Mouse (Mus musculus): Measurements from ENCODE around the gene Pmepa1. TPM values are rescaled to one million over a fixed set of nuclear protein-coding genes. Genes with fewer than 3 reads are reported as not detected.
A peak's percentile ranks its signal among the peaks of the same experiment; 100 is the strongest.

Pmepa1 gene
- total RNA-seq, 2 experiments from 2014 or later, result 53.5 to 57.3 TPM

DNA sequence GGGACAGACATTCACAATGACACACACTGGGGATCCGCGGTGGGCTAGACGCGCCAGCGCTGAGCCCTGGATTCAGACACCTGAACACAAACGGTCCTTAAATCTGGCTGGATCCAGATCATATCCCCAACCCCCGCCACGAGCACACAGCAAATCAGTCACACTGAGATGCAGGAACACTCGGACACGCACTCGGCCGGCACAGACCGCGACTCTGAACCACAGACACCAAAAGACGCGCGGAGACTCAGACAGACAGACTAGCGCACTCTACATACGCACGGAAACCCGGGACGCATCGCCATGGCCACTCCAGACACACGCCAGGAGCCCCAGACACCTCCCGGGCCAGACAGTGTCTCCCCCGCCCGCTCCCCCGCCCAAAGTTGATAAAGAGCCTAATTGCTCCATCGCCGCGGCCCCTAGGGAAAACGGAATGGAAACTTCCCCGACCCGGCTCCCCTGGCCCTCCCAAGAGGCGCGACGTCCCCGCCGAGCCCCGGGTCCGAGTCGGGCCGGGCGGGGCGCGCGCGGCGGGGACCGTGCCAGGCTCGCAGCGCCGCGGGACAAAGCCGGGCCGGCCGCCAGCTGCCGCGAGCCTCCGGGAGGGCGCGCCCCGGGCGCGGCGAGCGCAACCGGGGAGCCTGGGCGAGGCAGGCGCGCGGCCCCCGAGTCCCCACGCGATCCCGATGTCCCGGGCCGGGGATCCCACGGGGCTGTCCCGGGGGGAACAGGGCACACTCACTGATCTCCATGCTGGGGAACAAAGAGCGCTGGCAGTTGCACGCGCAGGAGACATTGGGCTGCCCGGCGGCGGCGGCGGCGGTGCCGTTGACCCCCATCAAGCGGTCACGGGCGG lies 761 bp downstream of the Pmepa1 start:
- peak; percentile 70 for DNase-seq

DNA sequence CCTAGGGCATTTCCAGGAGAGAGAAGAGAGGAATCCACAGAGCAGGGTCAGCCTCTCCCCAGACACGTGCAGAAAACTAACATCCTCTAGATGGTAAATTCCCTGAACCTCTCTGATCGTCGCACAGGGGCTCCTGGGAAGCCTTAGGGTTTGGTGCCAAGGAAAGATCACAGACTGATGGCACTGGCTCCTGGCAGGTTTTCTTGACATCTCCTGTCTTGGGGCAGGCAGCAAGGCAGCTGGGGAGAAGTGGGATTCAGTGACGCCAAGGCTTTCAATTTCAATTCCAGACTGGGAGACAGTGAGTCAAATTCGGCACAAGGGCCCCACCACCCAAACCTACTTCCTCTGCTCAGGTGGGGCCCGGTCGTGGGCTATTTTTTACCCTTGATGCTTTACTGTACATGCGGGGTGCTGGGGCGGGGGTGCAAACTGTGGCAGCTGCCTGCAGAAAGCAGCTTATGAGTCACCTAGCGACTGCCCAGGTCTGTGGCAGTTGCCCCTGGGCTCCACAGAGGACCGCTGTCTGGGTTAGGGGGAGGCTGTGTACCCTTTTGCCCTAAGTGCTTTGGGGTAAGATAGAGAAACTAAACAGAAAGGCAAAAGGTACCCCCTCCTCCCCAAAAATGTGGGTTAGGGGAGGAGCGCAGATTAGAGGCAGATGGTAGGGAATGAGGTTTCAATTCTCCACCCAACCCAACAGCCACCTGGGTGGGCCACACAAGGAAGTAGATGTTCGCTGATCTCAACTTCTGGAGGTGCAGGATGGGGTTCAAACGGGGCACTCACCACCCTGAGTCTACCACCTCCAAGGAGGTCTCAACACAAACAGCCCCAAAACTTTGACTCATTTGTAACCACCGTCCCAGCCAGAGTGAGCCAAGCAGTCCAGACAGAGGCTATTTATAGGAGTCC lies 1.6 kb downstream of the Pmepa1 start:
- no peak for DNase-seq

DNA sequence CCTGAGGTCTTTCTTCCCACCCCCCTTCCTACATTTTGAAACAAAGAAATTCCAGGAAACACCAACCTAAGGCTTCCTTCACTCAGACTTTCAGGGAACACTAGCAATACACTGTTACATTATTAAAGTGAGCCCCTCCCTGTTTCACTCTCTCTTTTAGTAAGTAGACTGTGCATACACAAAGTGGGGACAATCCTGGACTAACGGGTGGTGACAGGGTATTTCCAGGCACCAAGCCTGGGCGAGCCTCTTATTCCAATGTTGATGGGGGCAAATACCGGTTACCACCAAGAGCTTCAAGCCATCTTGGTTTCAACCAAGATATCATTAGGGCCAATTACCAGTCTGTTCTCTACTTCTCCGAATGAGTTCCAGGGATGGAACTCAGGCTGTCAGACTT lies 2.4 kb downstream of the Pmepa1 start:
- no peak for DNase-seq

DNA sequence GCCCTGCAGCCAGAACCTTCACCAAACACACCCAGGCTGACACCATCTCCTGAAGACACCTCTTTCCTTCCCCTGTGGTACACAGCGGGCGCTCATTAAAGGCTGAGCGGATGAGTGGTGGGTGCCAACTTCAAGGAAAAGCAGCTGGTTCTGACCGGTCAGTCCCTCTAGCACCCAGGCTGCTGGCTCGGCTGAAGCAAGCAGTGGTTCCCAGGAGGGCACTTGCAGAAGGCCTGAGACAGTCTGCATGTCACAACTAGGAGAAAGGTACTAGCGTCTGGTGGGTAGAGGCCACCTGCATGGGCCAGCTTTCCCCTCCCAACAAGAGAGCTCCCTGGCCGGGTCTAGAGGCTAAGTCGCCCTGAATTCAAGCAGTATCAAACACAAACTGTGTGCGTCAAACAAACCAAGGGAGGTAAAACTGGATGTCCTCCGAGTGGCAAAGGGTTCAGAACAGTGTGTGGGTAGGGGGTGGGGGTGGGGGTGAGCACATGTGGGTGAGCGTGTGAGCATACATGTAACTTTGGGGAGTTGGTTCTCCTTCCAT lies 3.9 kb downstream of the Pmepa1 start:
- DNase-seq, result no peak

DNA sequence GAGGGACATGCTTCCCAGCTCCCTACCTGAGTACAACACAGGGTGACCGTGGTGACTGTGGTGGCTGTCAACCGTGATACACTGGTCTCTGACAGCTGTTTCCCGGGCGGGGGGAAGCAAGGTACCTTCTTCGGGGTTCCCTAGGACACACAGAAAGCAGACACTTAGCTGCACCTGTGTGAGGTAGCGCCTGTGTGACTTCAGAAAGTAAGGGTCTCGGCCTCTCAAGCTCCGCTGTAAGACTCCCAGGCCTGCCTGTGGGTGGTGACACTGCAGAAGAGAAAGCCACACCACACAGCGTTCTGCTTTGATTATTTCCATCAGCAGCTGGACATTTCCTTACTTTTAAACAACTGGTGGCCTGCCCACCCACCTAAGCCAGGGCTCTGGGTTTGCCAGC lies 4.8 kb downstream of the Pmepa1 start:
- DNase-seq, result no peak

DNA sequence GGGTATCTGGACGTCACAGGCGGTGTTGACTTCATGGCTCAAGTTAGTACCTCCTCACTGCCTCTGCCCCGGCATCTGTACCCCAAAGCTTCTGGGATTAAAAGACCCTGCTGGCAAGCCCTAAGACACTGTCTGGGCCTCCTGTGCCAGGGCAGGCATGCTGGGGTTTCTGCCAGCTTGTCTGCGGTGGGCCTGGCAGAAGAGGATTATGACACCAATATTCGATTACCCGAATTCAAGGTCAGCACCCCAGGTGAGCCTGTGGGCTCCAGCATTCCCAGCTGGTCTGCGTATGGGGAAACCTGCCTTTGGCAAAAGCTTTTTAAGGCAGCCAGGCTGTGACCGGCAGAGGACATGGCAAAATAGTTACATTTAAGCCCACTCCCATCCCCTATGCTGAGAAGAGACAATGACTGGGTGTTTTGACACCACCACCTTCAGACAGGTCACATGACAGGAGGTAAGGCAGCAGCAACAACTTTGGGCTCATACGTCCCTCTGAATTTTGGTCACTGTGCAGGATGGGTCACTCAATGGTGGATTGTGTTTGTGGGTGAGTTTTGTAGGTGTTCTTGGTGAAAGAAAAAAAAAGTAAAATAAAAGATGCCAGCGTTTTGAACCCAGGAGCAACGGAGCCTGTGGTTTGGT lies 5.6 kb downstream of the Pmepa1 start:
- DNase-seq, result no peak

DNA sequence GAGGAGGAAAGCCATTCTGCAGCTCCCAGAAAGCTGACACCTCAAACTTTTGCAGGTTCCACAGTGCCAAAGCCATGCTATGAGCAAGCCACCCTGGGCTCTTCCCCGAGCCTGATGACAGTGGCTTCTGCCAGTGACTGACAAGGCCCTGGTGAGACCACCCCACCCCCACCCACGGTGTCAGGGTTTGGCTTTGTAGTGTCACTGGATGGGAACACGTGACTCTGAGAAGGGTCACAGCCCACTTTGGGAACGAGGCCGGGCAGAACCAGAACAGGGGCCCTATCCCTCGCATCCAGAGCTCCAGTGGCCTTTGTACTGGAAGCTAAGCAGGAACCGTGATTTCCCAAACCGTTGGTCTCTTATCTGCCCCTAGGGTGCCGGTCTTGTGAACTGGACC lies 6.1 kb downstream of the Pmepa1 start:
- no peak for DNase-seq

DNA sequence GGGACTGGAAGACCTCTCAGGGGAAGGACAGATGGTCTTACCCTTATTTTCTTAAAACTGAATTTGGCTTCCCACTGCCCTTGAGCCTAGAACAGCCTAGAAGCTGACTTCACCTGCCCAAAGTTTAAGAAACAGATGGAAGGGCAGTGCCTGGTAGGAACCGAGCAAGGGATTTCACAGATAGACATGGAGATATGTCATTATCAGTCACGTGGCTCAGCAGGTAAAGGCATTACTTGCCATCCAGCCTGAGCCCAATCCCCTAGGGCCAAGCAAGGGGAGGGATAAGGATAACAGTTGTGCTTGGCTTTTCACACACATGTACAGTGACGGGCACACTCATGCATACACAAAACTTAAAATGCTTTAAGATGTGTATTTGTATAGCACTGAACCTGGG lies 8.8 kb downstream of the Pmepa1 start:
- DNase-seq, result no peak

DNA sequence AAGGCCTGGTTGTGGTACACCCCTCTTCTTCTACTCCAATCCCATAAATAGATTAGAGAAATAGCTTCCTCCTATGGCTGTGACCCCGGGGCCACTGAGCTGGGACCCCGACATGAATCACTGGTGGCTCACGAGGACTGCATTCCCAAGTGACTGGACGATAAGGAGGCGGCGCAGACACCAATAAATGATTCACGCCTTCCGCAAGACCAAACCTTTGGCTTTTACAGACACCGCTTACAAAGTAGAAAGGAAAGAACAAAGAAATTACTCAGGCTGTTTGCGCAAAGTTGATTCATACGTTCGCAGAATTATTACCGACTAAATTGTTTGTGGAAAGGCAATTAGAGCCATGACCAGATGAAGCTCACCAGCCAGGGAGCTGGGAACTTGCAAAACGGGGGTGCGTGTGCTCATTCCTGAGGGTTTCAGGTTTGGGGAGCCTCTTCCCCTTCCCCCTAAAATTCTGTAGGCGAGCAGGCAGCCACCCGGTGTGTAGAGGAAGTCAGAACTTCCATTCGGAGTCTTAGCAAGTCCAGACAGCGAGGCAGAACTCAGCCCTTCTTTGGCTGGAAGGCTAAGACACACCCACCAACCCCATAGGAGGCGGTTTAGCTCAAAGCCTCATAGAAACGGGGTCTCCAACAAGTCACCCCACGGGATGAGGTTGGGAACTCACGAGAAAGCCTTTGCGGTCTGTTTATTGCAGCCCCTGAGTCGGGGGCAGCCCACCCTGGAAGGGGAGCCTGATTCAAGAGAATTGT lies 9.8 kb downstream of the Pmepa1 start:
- no peak for DNase-seq

DNA sequence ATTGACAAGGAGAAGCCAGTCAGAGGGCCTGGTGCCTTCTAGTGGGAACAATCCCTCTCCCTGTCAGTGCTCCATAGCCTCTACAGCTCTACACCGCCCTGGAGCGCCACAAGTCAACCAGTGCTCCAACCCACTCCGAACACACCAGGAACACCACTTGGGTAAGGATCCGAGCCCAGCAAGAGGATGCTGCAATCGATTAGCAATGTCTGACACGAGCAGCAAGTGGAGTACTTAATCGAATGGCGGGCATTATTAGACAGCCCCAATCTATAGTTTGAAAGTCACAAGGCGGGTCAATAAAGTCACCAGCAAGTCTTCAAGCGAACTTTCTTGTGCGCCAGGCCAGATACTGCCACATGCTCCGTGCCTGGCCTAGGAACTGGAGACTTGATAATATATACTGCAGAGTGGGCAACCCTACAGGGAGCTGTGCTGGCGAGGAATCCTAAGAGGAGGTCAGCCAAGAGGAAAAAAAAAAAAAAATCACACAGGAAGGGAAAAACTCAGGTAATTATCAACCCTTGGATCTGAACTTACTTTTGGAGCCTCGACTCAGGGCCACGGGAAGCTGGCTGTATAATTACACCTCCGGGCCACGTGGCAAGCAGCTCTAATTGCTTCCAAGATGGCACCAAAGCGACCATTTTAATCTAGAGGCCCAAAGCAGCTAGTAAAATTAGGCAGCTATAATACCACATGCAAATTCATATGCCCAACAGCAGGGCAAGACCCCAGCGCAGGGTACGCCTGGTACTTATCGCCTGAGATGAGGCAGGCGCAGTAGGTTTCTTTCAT lies 10.7 kb downstream of the Pmepa1 start:
- no peak for DNase-seq

DNA sequence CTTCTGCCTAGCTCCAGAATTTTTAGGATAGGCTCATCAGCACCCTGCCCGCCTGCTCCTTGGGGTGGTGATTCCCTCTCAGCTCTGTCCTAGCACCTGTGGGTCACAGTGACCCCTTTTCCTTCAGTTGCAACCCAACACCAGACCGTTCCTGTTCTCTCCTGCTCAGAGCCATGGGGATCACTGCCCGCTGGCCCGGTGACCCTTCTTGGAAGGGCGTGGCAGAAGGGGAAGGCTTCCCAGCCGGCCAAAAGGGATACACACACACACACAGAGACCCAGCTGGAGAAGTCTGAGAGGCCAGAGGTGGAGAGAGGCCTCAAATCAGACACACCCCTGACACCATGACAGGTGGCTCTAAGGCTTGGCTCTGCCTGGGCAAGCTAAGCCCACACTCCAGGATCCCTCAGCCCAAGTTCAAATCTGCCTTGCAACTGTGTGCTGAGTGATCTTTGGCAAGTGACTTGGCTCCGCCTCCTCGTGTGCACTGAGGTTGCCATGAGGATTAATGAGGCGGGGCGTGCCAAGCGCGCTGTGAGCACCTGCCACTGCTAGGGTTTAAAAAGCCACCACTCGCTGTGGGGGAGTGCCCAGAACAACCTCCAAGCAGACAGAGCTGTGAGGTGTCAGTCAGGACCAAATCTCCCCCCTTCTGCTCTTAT lies 11.7 kb downstream of the Pmepa1 start:
- peak; percentile 50 for DNase-seq

DNA sequence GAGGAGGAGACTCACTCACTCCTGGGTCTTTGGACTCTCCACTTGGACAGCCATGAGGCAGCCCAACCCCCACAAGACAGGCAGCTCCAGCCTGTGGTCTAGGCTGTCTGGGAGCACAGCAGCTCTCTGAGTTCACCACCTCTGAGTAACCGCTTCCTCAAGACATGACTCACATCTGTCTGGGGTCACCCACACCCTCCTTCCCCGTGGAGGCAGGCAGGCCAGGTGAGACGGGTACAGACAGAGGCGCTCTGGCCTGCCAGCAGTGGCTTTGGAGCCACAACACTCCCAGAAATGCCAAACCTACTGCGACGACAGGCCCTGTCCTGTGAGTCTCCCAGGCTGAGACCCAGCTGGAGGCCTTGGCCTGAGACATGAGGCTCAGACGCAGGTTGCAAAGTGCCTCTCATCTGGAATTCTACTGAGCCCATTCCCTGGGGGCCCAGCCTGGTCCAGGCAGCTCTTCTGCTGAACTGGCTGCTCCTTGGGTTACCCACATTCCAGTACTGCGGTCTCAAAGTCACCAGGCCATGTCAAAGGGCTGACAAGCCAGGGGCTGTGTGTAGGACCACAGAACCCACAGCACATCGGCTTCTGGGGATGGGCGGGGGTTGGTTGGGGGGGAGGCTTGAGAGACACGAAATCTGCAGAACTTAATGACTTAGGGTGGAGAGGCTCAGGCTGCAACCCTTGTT lies 12.6 kb downstream of the Pmepa1 start:
- DNase-seq, result no peak

DNA sequence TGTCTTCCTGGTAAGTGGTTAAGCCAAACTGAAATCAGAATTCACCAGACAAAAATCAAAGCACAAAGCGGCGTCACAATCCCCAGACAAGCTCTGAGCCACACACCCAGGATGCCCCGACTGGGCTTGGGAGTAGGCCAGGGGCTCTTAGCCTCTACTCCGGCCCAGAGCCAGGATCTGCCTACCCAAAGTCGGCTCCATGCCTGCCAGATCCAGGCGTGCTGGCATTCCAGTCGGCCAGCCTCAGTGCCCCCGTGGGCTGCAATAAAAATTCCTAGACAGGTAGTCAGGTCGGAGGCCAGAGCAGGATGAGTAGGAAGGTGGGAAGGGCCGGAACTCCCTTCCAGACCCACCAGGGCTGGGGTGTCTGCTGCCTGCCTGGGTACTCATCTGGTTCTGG lies 14.8 kb downstream of the Pmepa1 start:
- DNase-seq, result peak; percentile 79

DNA sequence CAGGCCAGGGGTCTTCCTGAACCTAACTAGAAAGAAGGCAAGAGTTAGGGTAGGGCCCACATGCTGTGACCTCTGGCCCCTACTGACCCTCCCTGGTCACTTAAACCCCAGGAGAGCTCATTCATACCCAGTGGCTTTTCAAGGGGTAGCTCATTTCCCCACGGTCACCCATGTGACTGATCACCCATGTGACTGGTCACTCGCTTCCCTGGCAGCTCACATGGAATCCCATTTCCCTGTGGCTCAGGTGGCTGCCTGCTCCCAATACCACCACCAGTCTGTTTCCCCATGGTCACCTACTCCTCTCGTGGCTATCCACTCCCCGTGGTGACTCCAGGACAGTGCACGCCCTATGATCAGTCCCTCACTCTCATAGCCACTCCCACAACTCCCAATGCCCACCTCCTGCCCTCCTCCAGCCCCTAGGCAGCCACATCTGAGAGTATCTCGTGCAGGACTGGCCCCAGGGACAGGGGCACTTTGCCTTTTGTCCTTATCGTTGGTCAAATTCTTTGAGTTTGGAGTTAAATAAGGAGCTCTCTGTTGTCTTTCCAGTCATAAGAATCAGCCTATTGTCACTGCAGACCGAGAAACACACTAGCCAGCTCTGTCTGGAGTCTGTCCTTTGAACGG lies 17.8 kb downstream of the Pmepa1 start:
- peak; percentile 18 for DNase-seq

DNA sequence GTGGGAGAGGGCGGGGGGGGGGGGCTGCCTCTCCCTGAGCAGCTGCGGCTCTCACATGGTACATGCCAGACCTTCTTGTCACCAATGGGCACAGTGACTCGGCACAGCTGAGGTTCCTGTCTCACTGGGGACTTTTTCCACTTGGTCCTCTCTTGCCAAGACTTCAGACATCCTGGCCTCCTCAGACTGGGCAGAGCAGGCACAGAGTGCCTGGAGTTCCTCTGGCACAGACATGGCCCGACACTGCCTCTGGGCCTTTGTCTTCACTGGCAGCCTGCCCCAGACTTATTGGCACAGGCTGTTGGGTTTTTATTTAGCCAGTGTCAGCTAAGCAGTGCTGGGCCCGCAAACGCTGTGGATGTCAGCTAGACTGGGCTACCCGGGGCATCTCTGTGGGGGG lies 18.7 kb downstream of the Pmepa1 start:
- peak; percentile 90 for DNase-seq

DNA sequence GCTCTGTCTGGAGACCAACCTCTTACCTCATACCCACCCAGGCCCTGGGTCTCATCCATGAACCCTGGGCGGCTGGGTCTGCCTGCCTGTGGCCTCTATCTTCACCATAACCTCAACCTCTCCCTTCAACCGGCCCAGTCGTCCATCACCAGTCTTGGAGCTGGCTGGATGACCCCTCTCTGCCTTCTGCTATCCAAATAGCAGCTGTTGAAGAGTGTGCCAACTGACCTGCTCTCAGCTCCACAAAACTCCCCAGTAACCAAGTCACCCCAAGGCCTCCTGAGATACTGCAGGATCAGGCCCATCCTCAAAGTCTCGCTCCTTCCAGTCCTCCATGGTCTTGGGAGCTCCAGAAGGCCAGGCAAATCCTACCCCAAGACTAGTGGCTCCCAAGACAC lies 19.8 kb downstream of the Pmepa1 start:
- no peak for DNase-seq

DNA sequence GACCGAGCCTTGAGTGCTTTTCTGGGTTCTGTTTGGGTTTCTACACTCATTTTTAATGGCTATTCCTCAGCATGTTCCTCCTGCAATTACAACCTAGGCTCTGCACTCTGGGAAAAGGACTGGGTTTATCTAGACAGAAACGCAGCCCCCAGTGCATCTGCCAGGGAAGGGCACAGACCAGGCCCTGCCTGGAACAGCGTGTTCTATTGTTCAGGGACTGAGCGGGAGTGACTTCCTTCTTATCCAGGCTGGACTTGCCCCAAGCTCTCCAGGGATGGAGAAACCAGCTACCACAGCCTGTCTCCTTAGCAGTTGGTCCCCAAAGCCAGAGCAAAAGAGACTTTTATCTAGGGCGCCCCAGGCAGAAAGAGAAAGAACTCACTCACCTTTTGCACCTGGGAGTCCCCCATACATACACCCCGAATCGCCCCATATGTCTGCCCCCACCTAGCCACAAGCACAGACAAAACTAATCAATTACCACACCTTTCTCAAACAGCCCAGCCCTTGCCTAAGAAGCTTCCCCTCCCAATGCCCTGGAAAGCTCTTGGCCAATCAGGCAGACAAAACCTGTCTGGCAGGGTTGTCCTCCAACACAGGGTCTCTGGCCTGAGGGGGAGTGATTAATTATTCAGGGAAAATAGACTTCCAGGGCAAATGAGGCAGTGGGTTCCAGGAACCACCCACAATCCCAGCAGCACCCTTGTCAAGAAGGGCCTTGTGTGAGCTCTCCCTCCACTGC lies 20.4 kb downstream of the Pmepa1 start:
- no peak for DNase-seq

Measured in heart, postnatal 4 days (tissue).